Mouse (Mus musculus): ENCODE results near the gene Serpini1.

GRCm38 (mm10) chr3:75522527-75522926 lies 34.8 kb upstream of the Serpini1 start:
- TF ChIP-seq POLR2A (IDR thresholded peaks at IDR 0.05; ENCODE audit: borderline replicate concordance, insufficient read depth, low read length) (no peak), CTCF (IDR thresholded peaks at IDR 0.05; ENCODE audit: borderline replicate concordance, insufficient read depth, low read depth, low read length) (no peak)

Measured in cerebellum, adult 2 months (tissue).